In genomic region chr16:32861813-32862385, GRCm38 (mm10) we compare ENCODE assay signal across 29 mouse cellular contexts. TPM values are rescaled to one million over a fixed set of nuclear protein-coding genes. Genes with fewer than 3 reads are reported as not detected.
DNase-seq lines count a peak whose midpoint lies in the region.
"Had no signal": no experiment of that assay in that cellular context is flagged by ENCODE, and none has a peak within 500 bp of the region (broad histone marks: within the 10 kb centered on the region; RNA-seq: fewer than 3 reads in every experiment).

No protein-coding gene starts in this region.

- H3K4me1 ChIP-seq in brown adipose tissue, adult 24 weeks (ENCODE audit: control insufficient read depth, insufficient read depth, insufficient read length, low read length): peaks cover 6% of the 10 kb centered on the region; the same call in 1 of the 2 replicates

- peak; percentile 70 for DNase-seq in heart, adult 11 months
- DNase-seq in heart, adult 9 months (ENCODE audit: low spot score in 2 of 2): no peak
- peak; percentile 21 to 27 for DNase-seq in B cell, adult 2 months
- DNase-seq in urinary bladder, adult 2 months (ENCODE audit: low spot score): no peak
- no peak for DNase-seq in thymus, postnatal 10 days (ENCODE audit: low spot score in 2 of 2)
- no peak for DNase-seq in frontal cortex, postnatal 14 days (ENCODE audit: low spot score in 2 of 2)
- DNase-seq: adrenal gland, adult 8-10 months; adrenal gland, postnatal 14 days; adrenal gland, postnatal 36 days; cerebellum, adult 11 months; cerebellum, adult 18-20 months; cerebellum, adult 8-10 months; cerebellum, adult 9-11 months; cerebellum, postnatal 14 days; cerebellum, postnatal 36 days; embryo, embryonic 11 days had no signal

- H3K27ac ChIP-seq in brown adipose tissue, adult 24 weeks (replicated peaks; ENCODE audit: low read depth, low read length): 0 out of 2 replicates have a peak overlapping the region, but pooled peaks have one; percentile 23
- H3K27ac ChIP-seq: embryonic facial prominence, embryonic 13.5 days; embryonic facial prominence, embryonic 15.5 days; forebrain, embryonic 10.5 days; forebrain, embryonic 12.5 days had no signal

- no peak overlapping the region for H3K4me3 ChIP-seq in brown adipose tissue, adult 24 weeks (ENCODE audit: insufficient read depth, low read depth, low read length)
- H3K4me3 ChIP-seq: embryonic facial prominence, embryonic 13.5 days; embryonic facial prominence, embryonic 15.5 days; erythroblast, embryonic 14.5 days; forebrain, embryonic 10.5 days; forebrain, embryonic 12.5 days had no signal

RNA-seq across cellular contexts. Expression of gene Fyttd1, which starts 15.4 kb away (rescaled TPM):
- polyA plus RNA-seq in brown adipose tissue, adult 24 weeks (2012; ENCODE audit: insufficient read depth, insufficient read length, missing spikeins): 24.4 and 45.4 TPM in 2 replicates
- polyA plus RNA-seq in urinary bladder, adult 2 months (2012; rRNA removed): 49.7 and 51.4 TPM in 2 replicates

RNA-seq across cellular contexts. Expression of gene Rubcn, which starts 15.7 kb away (rescaled TPM):
- 9.6 and 12.6 TPM in 2 replicates for polyA plus RNA-seq in brown adipose tissue, adult 24 weeks (2012; ENCODE audit: insufficient read depth, insufficient read length, missing spikeins)
- 38.1 and 38.6 TPM in 2 replicates for polyA plus RNA-seq in urinary bladder, adult 2 months (2012; rRNA removed)

RNA-seq across cellular contexts. Expression of gene Smbd1, which starts 51.6 kb away (rescaled TPM):
- not detected in 2 replicates for polyA plus RNA-seq in brown adipose tissue, adult 24 weeks (2012; ENCODE audit: insufficient read depth, insufficient read length, missing spikeins)
- not detected in 2 replicates for polyA plus RNA-seq in urinary bladder, adult 2 months (2012; rRNA removed)
- polyA plus RNA-seq: activated CD4-positive, CD25-positive, alpha-beta regulatory T cell, adult 4 months; C2C12; embryonic facial prominence, embryonic 11.5 days; embryonic facial prominence, embryonic 13.5 days; embryonic facial prominence, embryonic 15.5 days; erythroblast, embryonic 14.5 days; forebrain, embryonic 10.5 days; forebrain, embryonic 12.5 days; forebrain, embryonic 14.5 days; forebrain, embryonic 16.5 days; G1E; Patski had no signal

RNA-seq across cellular contexts. Expression of gene Lrch3, which starts 52.0 kb away (rescaled TPM):
- polyA plus RNA-seq in brown adipose tissue, adult 24 weeks (2012; ENCODE audit: insufficient read depth, insufficient read length, missing spikeins): 10.2 and 13.6 TPM in 2 replicates
- 25.1 and 26.9 TPM in 2 replicates for polyA plus RNA-seq in urinary bladder, adult 2 months (2012; rRNA removed)

Comparison
In these comparisons a context has a peak if more than half of its experiments do, and no peak if none do; other contexts are left out.
1. DNase-seq: peak in heart, adult 11 months (single experiment) and B cell, adult 2 months (2 of 2); none in heart, adult 9 months (0 of 2), urinary bladder, adult 2 months (single experiment), thymus, postnatal 10 days (0 of 2) and frontal cortex, postnatal 14 days (0 of 2).